Mouse (Mus musculus): ENCODE results near the gene Mettl6. TPM values are rescaled to one million over a fixed set of nuclear protein-coding genes. Genes with fewer than 3 reads are reported as not detected.

The Mettl6 gene
- total RNA-seq, 2 experiments from 2014 or later, result 32.4 to 35.0 TPM

GRCm38 (mm10) chr14:31503406-31503805, 8.6 kb upstream of the Mettl6 start:
- Histone ChIP-seq H3K27ac (no peak overlapping the region), H3K4me3 (no peak overlapping the region)
- TF ChIP-seq CTCF (conservative IDR thresholded peaks at IDR 0.05), result no peak
- DNase-seq (ENCODE audit: low spot score in 2 of 2), result no peak

- no peak for DNase-seq (ENCODE audit: low spot score in 2 of 2)
These were observed 4.7 kb upstream of the Mettl6 start for GRCm38 (mm10) chr14:31499526-31499925.

GRCm38 (mm10) chr14:31496241-31496646, 1.4 kb upstream of the Mettl6 start:
- no peak for TF ChIP-seq CTCF (conservative IDR thresholded peaks at IDR 0.05)
- Histone ChIP-seq H3K27ac (peak overlapping the region; percentile 92; the same call in 1 of the 2 replicates), H3K4me3 (peak overlapping the region; percentile 97)
- no peak for DNase-seq (ENCODE audit: low spot score in 2 of 2)

More at GRCm38 (mm10) chr14:31499526-31499925, 4.7 kb upstream of the Mettl6 start:
- Histone ChIP-seq H3K4me3 (no peak overlapping the region), H3K27ac (no peak overlapping the region)
- TF ChIP-seq CTCF (conservative IDR thresholded peaks at IDR 0.05), result no peak

GRCm38 (mm10) chr14:31495538-31495937, 698 bp upstream of the Mettl6 start:
- H3K4me3 ChIP-seq, result peak overlapping the region; percentile 97
- DNase-seq (ENCODE audit: low spot score in 2 of 2), result no peak
- peak overlapping the region; percentile 92 for H3K27ac ChIP-seq
- no peak for TF ChIP-seq CTCF (conservative IDR thresholded peaks at IDR 0.05)

GRCm38 (mm10) chr14:31494349-31494974, 378 bp downstream of the Mettl6 start, which contains the start of gene Eaf1:
Eaf1 (plus strand) TSS chr14:31494399.
- peak within 1 kb of the TSS; percentile 97 for H3K4me3 ChIP-seq
- DNase-seq (ENCODE audit: low spot score in 2 of 2), result no peak
- TF ChIP-seq CTCF (conservative IDR thresholded peaks at IDR 0.05), result no peak
- H3K27ac ChIP-seq, result peak within 1 kb of the TSS; percentile 92

GRCm38 (mm10) chr14:31493901-31494300, 939 bp downstream of the Mettl6 start:
- peak overlapping the region; percentile 97 for H3K4me3 ChIP-seq
- no peak for DNase-seq (ENCODE audit: low spot score in 2 of 2)
- TF ChIP-seq CTCF (conservative IDR thresholded peaks at IDR 0.05), result no peak

GRCm38 (mm10) chr14:31488055-31488454, 6.8 kb downstream of the Mettl6 start:
- TF ChIP-seq CTCF (conservative IDR thresholded peaks at IDR 0.05), result no peak
- H3K4me3 ChIP-seq, result no peak overlapping the region
- no peak for DNase-seq (ENCODE audit: low spot score in 2 of 2)
- no peak overlapping the region for H3K27ac ChIP-seq

More at GRCm38 (mm10) chr14:31493901-31494300, 939 bp downstream of the Mettl6 start:
- H3K27ac ChIP-seq, result peak overlapping the region; percentile 92; the same call in 1 of the 2 replicates

GRCm38 (mm10) chr14:31486465-31486864, 8.4 kb downstream of the Mettl6 start:
- no peak overlapping the region for H3K27ac ChIP-seq
- no peak overlapping the region for H3K4me3 ChIP-seq
- peak; percentile 52 for TF ChIP-seq CTCF (conservative IDR thresholded peaks at IDR 0.05)
- DNase-seq (ENCODE audit: low spot score in 2 of 2), result no peak

- no peak for DNase-seq (ENCODE audit: low spot score in 2 of 2)
- TF ChIP-seq CTCF (conservative IDR thresholded peaks at IDR 0.05), result no peak
- Histone ChIP-seq H3K27ac (no peak overlapping the region), H3K4me3 (no peak overlapping the region)
These were observed 12.4 kb downstream of the Mettl6 start for GRCm38 (mm10) chr14:31482417-31482816.

GRCm38 (mm10) chr14:31473297-31473696, 21.5 kb downstream of the Mettl6 start:
- Histone ChIP-seq H3K27ac (no peak overlapping the region), H3K4me3 (no peak overlapping the region)
- no peak for DNase-seq (ENCODE audit: low spot score in 2 of 2)
- TF ChIP-seq CTCF (conservative IDR thresholded peaks at IDR 0.05), result peak; percentile 51

- Histone ChIP-seq H3K4me3 (no peak overlapping the region), H3K27ac (no peak overlapping the region)
- TF ChIP-seq CTCF (conservative IDR thresholded peaks at IDR 0.05), result peak; percentile 92
- DNase-seq (ENCODE audit: low spot score in 2 of 2), result peak; percentile 54 to 72
These were observed 22.3 kb downstream of the Mettl6 start for GRCm38 (mm10) chr14:31472451-31473061.

- peak; percentile 36 for TF ChIP-seq CTCF (conservative IDR thresholded peaks at IDR 0.05)
- H3K27ac ChIP-seq, result no peak overlapping the region
- H3K4me3 ChIP-seq, result no peak overlapping the region
- no peak for DNase-seq (ENCODE audit: low spot score in 2 of 2)
These were observed 25.1 kb downstream of the Mettl6 start for GRCm38 (mm10) chr14:31469711-31470110.

- TF ChIP-seq CTCF (conservative IDR thresholded peaks at IDR 0.05), result peak; percentile 73
- Histone ChIP-seq H3K27ac (no peak overlapping the region), H3K4me3 (no peak overlapping the region)
- DNase-seq (ENCODE audit: low spot score in 2 of 2), result no peak
These were observed 30.7 kb downstream of the Mettl6 start for GRCm38 (mm10) chr14:31464176-31464575.

GRCm38 (mm10) chr14:31462886-31463285, 32.0 kb downstream of the Mettl6 start:
- Histone ChIP-seq H3K4me3 (no peak overlapping the region), H3K27ac (no peak overlapping the region)
- no peak for DNase-seq (ENCODE audit: low spot score in 2 of 2)
- TF ChIP-seq CTCF (conservative IDR thresholded peaks at IDR 0.05), result no peak
